8 mouse cellular contexts compared by ENCODE assay signal in genomic region chr9:122352025-122352392, GRCm38 (mm10). TPM values are rescaled to one million over a fixed set of nuclear protein-coding genes. Genes with fewer than 3 reads are reported as not detected.
A peak's percentile ranks its signal among the peaks of the same experiment; 100 is the strongest.
DNase-seq lines count a peak whose midpoint lies in the region; ATAC-seq and TF ChIP-seq lines count a peak whose summit lies in the region.

No protein-coding gene starts in this region.

- H3K9ac ChIP-seq in forebrain, embryonic 13.5 days, result peak overlapping the region; percentile 82
- H3K9ac ChIP-seq in liver, embryonic 16.5 days (ENCODE audit: low read depth, low read length), result peak overlapping the region; percentile 98

- ATAC-seq in forebrain, embryonic 13.5 days, result peak; percentile 7; the same call in 1 of the 2 replicates
- ATAC-seq in liver, embryonic 16.5 days (ENCODE audit: low read depth), result no peak

- H3K4me2 ChIP-seq in forebrain, embryonic 13.5 days, result peak overlapping the region; percentile 69
- H3K4me2 ChIP-seq in liver, embryonic 16.5 days (ENCODE audit: low read depth, low read length), result peak overlapping the region; percentile 98

- H3K27ac ChIP-seq in gastrocnemius, adult 2 months, result peak overlapping the region; percentile 97
- 0 out of 2 replicates have a peak overlapping the region, but pooled peaks have one; percentile 25 for H3K27ac ChIP-seq in forebrain, embryonic 13.5 days
- peak overlapping the region; percentile 88 for H3K27ac ChIP-seq in liver, embryonic 16.5 days (ENCODE audit: low read length)

- H3K4me3 ChIP-seq in gastrocnemius, adult 2 months, result peak overlapping the region; percentile 91
- peak overlapping the region; percentile 86 for H3K4me3 ChIP-seq in E14TG2a.4 (replicated peaks; ENCODE audit: low read length)
- H3K4me3 ChIP-seq in forebrain, embryonic 13.5 days, result peak overlapping the region; percentile 70
- H3K4me3 ChIP-seq in liver, embryonic 16.5 days (ENCODE audit: low read depth, low read length), result peak overlapping the region; percentile 90

- intact Hi-C loops in gastrocnemius, adult 2 months (cut with DNase I), result no loop called here
- intact Hi-C loops in gastrocnemius, postnatal 14 days (cut with DNase I; ENCODE audit: low total_unique reads), result no loop called here

- WGBS in forebrain, embryonic 13.5 days, result 1% methylated on average over 30 of the region's 30 CpGs
- WGBS in liver, embryonic 16.5 days (ENCODE audit: insufficient replicate concordance), result under 1% methylated on average over 30 of the region's 30 CpGs

- peaks cover 56% of the 10 kb centered on the region for H3K27me3 ChIP-seq in E14TG2a.4 (ENCODE audit: insufficient read depth, low read length)
- no peaks in the 10 kb centered on the region for H3K27me3 ChIP-seq in forebrain, embryonic 13.5 days
- H3K27me3 ChIP-seq in liver, embryonic 16.5 days (ENCODE audit: control insufficient read depth, insufficient read depth, low read depth, low read length), result no peaks in the 10 kb centered on the region

- H3K4me1 ChIP-seq in E14TG2a.4 (replicated peaks; ENCODE audit: low read depth, low read length), result peaks cover 5% of the 10 kb centered on the region; the same call in 1 of the 2 replicates
- H3K4me1 ChIP-seq in forebrain, embryonic 13.5 days, result no peaks in the 10 kb centered on the region
- peaks cover 57% of the 10 kb centered on the region for H3K4me1 ChIP-seq in liver, embryonic 16.5 days (ENCODE audit: control insufficient read depth, low read depth, low read length)

- DNase-seq in gastrocnemius, adult 2 months, result no peak
- no peak for DNase-seq in gastrocnemius, postnatal 14 days
- no peak for DNase-seq in adrenal gland, postnatal 10 days
- no peak for DNase-seq in frontal cortex, adult 2 months (ENCODE audit: extremely low spot score in 1 of 2, low spot score in 1 of 2)
- DNase-seq in adrenal gland, adult 8-10 months, result no peak

- no peak for TF ChIP-seq CTCF in gastrocnemius, adult 2 months (IDR thresholded peaks at IDR 0.05)
- TF ChIP-seq CTCF in E14TG2a.4 (conservative IDR thresholded peaks at IDR 0.05; ENCODE audit: low read length), result no peak

- H3K36me3 ChIP-seq in E14TG2a.4 (ENCODE audit: insufficient read depth, low read length), result no peaks in the 10 kb centered on the region
- no peaks in the 10 kb centered on the region for H3K36me3 ChIP-seq in forebrain, embryonic 13.5 days (ENCODE audit: poor library complexity, severe bottlenecking)
- H3K36me3 ChIP-seq in liver, embryonic 16.5 days (ENCODE audit: control insufficient read depth, insufficient read depth), result no peaks in the 10 kb centered on the region

- no peaks in the 10 kb centered on the region for H3K9me3 ChIP-seq in E14TG2a.4 (ENCODE audit: low read length)
- no peaks in the 10 kb centered on the region for H3K9me3 ChIP-seq in forebrain, embryonic 13.5 days (replicated peaks)
- H3K9me3 ChIP-seq in liver, embryonic 16.5 days (replicated peaks; ENCODE audit: control insufficient read depth, low read length), result no peaks in the 10 kb centered on the region

RNA-seq across cellular contexts. Expression of gene Abhd5, which starts 0.6 kb away (rescaled TPM):
- total RNA-seq in gastrocnemius, adult 2 months (2021), result 10 to 100 TPM; 41.2 to 53.5 TPM
- 10 to 100 TPM; 26.0 to 26.3 TPM for total RNA-seq in gastrocnemius, postnatal 14 days (2021)
- polyA plus RNA-seq in forebrain, embryonic 13.5 days (2015; fragmentation: Nextera tagmentation; extraction: Ambion mirVana), result 15.9 and 20.7 TPM in 2 replicates
- polyA plus RNA-seq in liver, embryonic 16.5 days (2015; fragmentation: Nextera tagmentation; extraction: Ambion mirVana), result 22.7 and 23.9 TPM in 2 replicates
- 10 to 100 TPM; 65.3 to 82.8 TPM for total RNA-seq in adrenal gland, postnatal 10 days (2021)
- 19.8 and 21.5 TPM in 2 replicates for polyA plus RNA-seq in frontal cortex, adult 2 months (2012; rRNA removed)
- total RNA-seq in adrenal gland, adult 8-10 months (2022), result 10 to 100 TPM; 60.5 to 75.1 (median 72.7) TPM

RNA-seq across cellular contexts. Expression of gene Ano10, which starts 57.8 kb away (rescaled TPM):
- 10 to 100 TPM; 40.7 to 49.0 TPM for total RNA-seq in gastrocnemius, adult 2 months (2021)
- total RNA-seq in gastrocnemius, postnatal 14 days (2021), result 10 to 100 TPM; 36.6 to 39.4 TPM
- polyA plus RNA-seq in forebrain, embryonic 13.5 days (2015; fragmentation: Nextera tagmentation; extraction: Ambion mirVana), result 29.5 and 36.5 TPM in 2 replicates
- polyA plus RNA-seq in liver, embryonic 16.5 days (2015; fragmentation: Nextera tagmentation; extraction: Ambion mirVana), result 12.6 and 16.3 TPM in 2 replicates
- 10 to 100 TPM; 50.7 to 58.8 TPM for total RNA-seq in adrenal gland, postnatal 10 days (2021)
- polyA plus RNA-seq in frontal cortex, adult 2 months (2012; rRNA removed), result 31.0 and 31.5 TPM in 2 replicates
- total RNA-seq in adrenal gland, adult 8-10 months (2022), result 10 to 100 TPM; 75.1 to 96.2 (median 85.1) TPM

Comparison
In these comparisons a context has a peak if more than half of its experiments do, and no peak if none do; other contexts are left out.
1. H3K27ac ChIP-seq: peak in every context shown above with its lines; median percentile 97 in gastrocnemius, adult 2 months; 88 in liver, embryonic 16.5 days; 25 in forebrain, embryonic 13.5 days.